Mouse (Mus musculus): ENCODE measurements at regions not wholly inside any gene's neighbourhood (a gene's known extent, or its start where the extent isn't known, plus 50 kb on each side); places are given as distances from the start of the nearest gene placed in this dataset.

- peak; percentile 70 for ATAC-seq (ENCODE audit: poor library complexity, severe bottlenecking)
Observed at GRCm38 (mm10) chr13:113429615-113430014, 136.7 kb downstream of the BC067074 start.

Data from megakaryocyte, adult 5-6 weeks (primary cell).